Mouse (Mus musculus) ES-Bruce4 (cell line): Measurements from ENCODE around the gene Catip. TPM values are rescaled to one million over a fixed set of nuclear protein-coding genes. Genes with fewer than 3 reads are reported as not detected.

Experiments used
- H3K27ac ChIP-seq: 2 replicates; pipeline ENCODE4 v1.5.1; 2012; ENCODE audit warnings: low read length, inconsistent platforms; ENCODE audit not compliant: insufficient read depth
- H3K27me3 ChIP-seq: 2 replicates; pipeline ENCODE4 v1.6.1; 2012; ENCODE audit warnings: mild to moderate bottlenecking, low read length, inconsistent platforms; ENCODE audit not compliant: control insufficient read depth, poor library complexity, insufficient read depth, severe bottlenecking
- H3K36me3 ChIP-seq: 2 replicates; pipeline ENCODE4 v1.6.1; 2012; ENCODE audit warnings: inconsistent platforms, mild to moderate bottlenecking, low read length, moderate library complexity; ENCODE audit not compliant: control insufficient read depth, poor library complexity, insufficient read depth, severe bottlenecking
- H3K4me1 ChIP-seq: one replicate; pipeline ENCODE4 v1.8.1; 2011; ENCODE audit warnings: low read length; ENCODE audit not compliant: control insufficient read depth, insufficient read depth
- H3K4me3 ChIP-seq: 2 replicates; pipeline ENCODE4 v1.5.1; 2011; ENCODE audit warnings: low read depth, mild to moderate bottlenecking, low read length
- H3K9ac ChIP-seq: 2 replicates; pipeline ENCODE4 v1.6.1; 2012; ENCODE audit warnings: low read depth, mild to moderate bottlenecking, inconsistent platforms; ENCODE audit not compliant: poor library complexity, severe bottlenecking
- H3K9me3 ChIP-seq: replicated peaks from 2 replicates; pipeline ENCODE4 v1.6.1; 2012; ENCODE audit warnings: mild to moderate bottlenecking, low read length, inconsistent platforms; ENCODE audit not compliant: control insufficient read depth, poor library complexity, insufficient read depth, severe bottlenecking
- CTCF ChIP-seq: IDR thresholded peaks from one replicate; pipeline ENCODE4 v1.8.1; 2011; ENCODE audit warnings: low read depth, low read length
- EP300 ChIP-seq: IDR thresholded peaks from 2 replicates; pipeline ENCODE4 v1.6.1; 2011; ENCODE audit warnings: low read depth, low read length; ENCODE audit not compliant: insufficient read depth
- POLR2A ChIP-seq: IDR thresholded peaks from one replicate; pipeline ENCODE4 v1.8.1; 2011; ENCODE audit warnings: low read length; ENCODE audit not compliant: insufficient read depth
- polyA plus RNA-seq: library from polyadenylated mRNA; stranded (reverse); fragments of >200 nt; gene quantifications from 2 replicates; pipeline ENCODE4 v1.2.4, GENCODE M21; 2011; ENCODE audit warnings: low read depth; ENCODE audit not compliant: missing spikeins, insufficient read depth, insufficient read length

Gene Catip
- polyA plus RNA-seq, 1 experiment = 0.75 TPM

GRCm38 (mm10) chr1:74351185-74351769, 10.6 kb upstream of the Catip start:
- Histone ChIP-seq H3K36me3 (no peaks in the 10 kb centered on the region), H3K9ac (no peak overlapping the region), H3K4me1 (no peaks in the 10 kb centered on the region), H3K27me3 (no peaks in the 10 kb centered on the region), H3K27ac (no peak overlapping the region), H3K9me3 (no peaks in the 10 kb centered on the region), H3K4me3 (no peak overlapping the region)
- TF ChIP-seq EP300 (no peak), POLR2A (no peak), CTCF (no peak)

GRCm38 (mm10) chr1:74352532-74353096, 9.3 kb upstream of the Catip start:
- TF ChIP-seq EP300 (no peak), CTCF (no peak), POLR2A (no peak)
- no peaks in the 10 kb centered on the region for H3K4me1 ChIP-seq
- no peak overlapping the region for H3K27ac ChIP-seq
- no peak overlapping the region for H3K4me3 ChIP-seq
- no peaks in the 10 kb centered on the region for H3K36me3 ChIP-seq
- H3K27me3 ChIP-seq = no peaks in the 10 kb centered on the region
- no peak overlapping the region for H3K9ac ChIP-seq
- no peaks in the 10 kb centered on the region for H3K9me3 ChIP-seq

GRCm38 (mm10) chr1:74353453-74354229, 8.3 kb upstream of the Catip start:
- H3K27me3 ChIP-seq = no peaks in the 10 kb centered on the region
- no peaks in the 10 kb centered on the region for H3K36me3 ChIP-seq
- TF ChIP-seq POLR2A (no peak), EP300 (no peak), CTCF (no peak)
- no peaks in the 10 kb centered on the region for H3K9me3 ChIP-seq
- H3K4me3 ChIP-seq = no peak overlapping the region
- no peak overlapping the region for H3K27ac ChIP-seq
- no peaks in the 10 kb centered on the region for H3K4me1 ChIP-seq
- H3K9ac ChIP-seq = no peak overlapping the region

GRCm38 (mm10) chr1:74357531-74357930, 4.4 kb upstream of the Catip start:
- TF ChIP-seq EP300 = no peak
- no peak for TF ChIP-seq CTCF
- no peak for TF ChIP-seq POLR2A

GRCm38 (mm10) chr1:74359952-74360517, 1.9 kb upstream of the Catip start:
- TF ChIP-seq CTCF (no peak), EP300 (no peak), POLR2A (no peak)
- H3K4me3 ChIP-seq = no peak overlapping the region
- no peaks in the 10 kb centered on the region for H3K9me3 ChIP-seq
- no peaks in the 10 kb centered on the region for H3K4me1 ChIP-seq
- H3K27ac ChIP-seq = no peak overlapping the region
- no peak overlapping the region for H3K9ac ChIP-seq
- no peaks in the 10 kb centered on the region for H3K27me3 ChIP-seq
- no peaks in the 10 kb centered on the region for H3K36me3 ChIP-seq

More at GRCm38 (mm10) chr1:74357531-74357930, 4.4 kb upstream of the Catip start:
- no peaks in the 10 kb centered on the region for H3K36me3 ChIP-seq
- no peaks in the 10 kb centered on the region for H3K9me3 ChIP-seq
- no peak overlapping the region for H3K27ac ChIP-seq
- no peak overlapping the region for H3K4me3 ChIP-seq
- no peaks in the 10 kb centered on the region for H3K4me1 ChIP-seq
- no peaks in the 10 kb centered on the region for H3K27me3 ChIP-seq
- no peak overlapping the region for H3K9ac ChIP-seq
